Mouse (Mus musculus) ovary, postnatal 36 days (tissue): Measurements from ENCODE around the gene Vgf.

Experiments used
- DNase-seq: peaks from one replicate; pipeline ENCODE4 v3.0.0; 2022; ENCODE audit warnings: low spot score, mixed read lengths

The Vgf gene

GRCm38 (mm10) chr5:137026092-137026491 is at the start of gene Vgf:
Gene Vgf, plus strand, starts transcription at chr5:137026392.
- no peak for DNase-seq

GRCm38 (mm10) chr5:136977769-136978168 is 48.4 kb upstream of the Vgf start:
- no peak for DNase-seq

- no peak for DNase-seq
Measured at GRCm38 (mm10) chr5:136979762-136980161, 46.4 kb upstream of the Vgf start.

GRCm38 (mm10) chr5:136980974-136981373 is 45.2 kb upstream of the Vgf start:
- DNase-seq = no peak

- no peak for DNase-seq
Measured at GRCm38 (mm10) chr5:136982338-136982930, 43.8 kb upstream of the Vgf start.

- no peak for DNase-seq
Measured at GRCm38 (mm10) chr5:136984828-136985227, 41.4 kb upstream of the Vgf start.

- peak; percentile 93 for DNase-seq
Measured at GRCm38 (mm10) chr5:136986695-136987137, 39.5 kb upstream of the Vgf start, which contains the start of gene Plod3. Gene Plod3, plus strand, starts transcription at chr5:136987019.

GRCm38 (mm10) chr5:136987138-136987933 is 38.9 kb upstream of the Vgf start:
- DNase-seq = peak; percentile 83

GRCm38 (mm10) chr5:136987934-136988271 is 38.3 kb upstream of the Vgf start, which contains the start of gene Znhit1:
Gene Znhit1, minus strand, starts transcription at chr5:136988021.
- DNase-seq = no peak

- DNase-seq = no peak
Measured at GRCm38 (mm10) chr5:136988420-136988819, 37.8 kb upstream of the Vgf start.

GRCm38 (mm10) chr5:136989801-136990200 is 36.4 kb upstream of the Vgf start:
- no peak for DNase-seq

GRCm38 (mm10) chr5:136999449-136999848 is 26.7 kb upstream of the Vgf start:
- no peak for DNase-seq

GRCm38 (mm10) chr5:137000612-137001011 is 25.6 kb upstream of the Vgf start:
- DNase-seq = no peak

GRCm38 (mm10) chr5:137007276-137007675 is 18.9 kb upstream of the Vgf start:
- DNase-seq = no peak

- no peak for DNase-seq
Measured at GRCm38 (mm10) chr5:137009988-137010387, 16.2 kb upstream of the Vgf start.

- no peak for DNase-seq
Measured at GRCm38 (mm10) chr5:137012401-137012950, 13.7 kb upstream of the Vgf start.

- DNase-seq = no peak
Measured at GRCm38 (mm10) chr5:137015913-137016312, 10.3 kb upstream of the Vgf start.

GRCm38 (mm10) chr5:137024318-137024717 is 1.9 kb upstream of the Vgf start:
- DNase-seq = no peak

- DNase-seq = peak; percentile 69
Measured at GRCm38 (mm10) chr5:137025132-137025531, 1.1 kb upstream of the Vgf start.

GRCm38 (mm10) chr5:137028561-137029272 is 2.5 kb downstream of the Vgf start:
- DNase-seq = no peak

GRCm38 (mm10) chr5:137029273-137029585 is 3.0 kb downstream of the Vgf start:
- no peak for DNase-seq

- peak; percentile 92 for DNase-seq
Measured at GRCm38 (mm10) chr5:137029643-137030415, 3.6 kb downstream of the Vgf start.
